In the genomic region with DNA sequence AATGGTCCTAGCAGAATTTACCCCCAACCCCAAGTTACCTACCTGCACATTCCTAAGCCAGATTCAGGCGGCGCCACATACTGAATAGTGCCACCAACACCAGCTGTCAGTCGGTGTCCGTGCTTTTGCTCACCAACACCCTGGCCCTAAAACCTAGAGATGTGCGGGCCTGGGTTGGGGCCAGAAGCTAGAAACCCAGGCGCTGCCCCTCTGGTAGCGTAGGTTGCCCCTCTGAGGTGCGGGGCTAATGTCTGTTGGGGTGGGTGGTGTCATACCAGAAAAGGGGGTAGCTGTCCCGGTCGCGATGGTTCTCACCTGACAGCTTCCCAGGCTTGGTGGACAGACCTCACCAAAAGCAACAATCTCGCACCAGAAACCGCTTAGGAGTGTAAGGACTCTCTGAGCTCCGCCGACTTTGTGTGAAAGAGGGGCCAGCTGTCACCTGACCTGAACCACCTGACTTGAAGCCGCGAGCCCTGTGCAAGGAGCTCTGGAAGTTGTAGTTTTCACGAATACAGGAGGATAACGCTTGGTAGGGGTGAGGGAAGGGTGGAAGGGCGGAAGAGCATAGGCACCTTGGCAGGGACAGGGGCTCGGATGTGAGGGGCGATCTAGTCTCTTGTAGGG, we compare ENCODE assay signal across 8 mouse cellular contexts. TPM values are rescaled to one million over a fixed set of nuclear protein-coding genes. Genes with fewer than 3 reads are reported as not detected.
DNase-seq lines count a peak whose midpoint lies in the region; ATAC-seq and TF ChIP-seq lines count a peak whose summit lies in the region.

A gene (minus strand): TSS at position 440 of the 627 bp plus-strand sequence.

- H3K4me3 ChIP-seq in neural tube, embryonic 11.5 days (ENCODE audit: low read depth, low read length): peak within 1 kb of the TSS; percentile 62
- H3K4me3 ChIP-seq in cerebellum, adult 2 months (replicated peaks; ENCODE audit: insufficient read depth, low read depth, low read length): peak within 1 kb of the TSS; percentile 70
- H3K4me3 ChIP-seq in macrophage (ENCODE audit: inconsistent target): peak within 1 kb of the TSS; percentile 94

- no peaks in the 10 kb centered on the region; the same call in 1 of the 2 replicates for H3K4me1 ChIP-seq in neural tube, embryonic 11.5 days (ENCODE audit: control insufficient read depth, insufficient read depth, low read length)
- H3K4me1 ChIP-seq in cerebellum, adult 2 months (ENCODE audit: control insufficient read depth, insufficient read depth, low read length): peaks cover 7% of the 10 kb centered on the region

- no peak within 1 kb of the TSS for H3K27ac ChIP-seq in neural tube, embryonic 11.5 days (ENCODE audit: low read depth, low read length)
- H3K27ac ChIP-seq in cerebellum, adult 2 months (ENCODE audit: insufficient read depth, low read length): peak within 1 kb of the TSS; percentile 53
- H3K27ac ChIP-seq in macrophage: peak within 1 kb of the TSS; percentile 81

- DNase-seq in neural tube, embryonic 11.5 days (ENCODE audit: low spot score): no peak
- no peak for DNase-seq in neural tube, embryonic 10.5 days (ENCODE audit: extremely low spot score, low spot score)
- peak in 1 of 2 experiments; percentile 92 for DNase-seq in cerebellum, adult 2 months
- peak; percentile 84 to 89 for DNase-seq in frontal cortex, adult 2 months (ENCODE audit: extremely low spot score in 1 of 2, low spot score in 1 of 2)
- peak; percentile 73 for DNase-seq in hindlimb bud, embryonic 11.5 days (ENCODE audit: extremely low spot score, low read depth, low spot score)
- peak in 1 of 2 experiments; percentile 89 for DNase-seq in left cerebral cortex, adult 8-10 months (ENCODE audit: low spot score in 2 of 2)
- peak; percentile 89 for DNase-seq in skeletal muscle tissue, adult 2 months (ENCODE audit: low read depth, low spot score)

- H3K9ac ChIP-seq in neural tube, embryonic 11.5 days (ENCODE audit: low read length): peak within 1 kb of the TSS; percentile 60

- H3K36me3 ChIP-seq in neural tube, embryonic 11.5 days (ENCODE audit: control insufficient read depth, insufficient read depth, low read length): no peaks in the 10 kb centered on the region
- no peaks in the 10 kb centered on the region; the same call in 1 of the 2 replicates for H3K36me3 ChIP-seq in macrophage (ENCODE audit: inconsistent target)

- peak; percentile 95 for ATAC-seq in neural tube, embryonic 11.5 days (ENCODE audit: insufficient read depth, low FRiP score, low TSS enrichment)

- H3K4me2 ChIP-seq in neural tube, embryonic 11.5 days (ENCODE audit: low read depth): peak within 1 kb of the TSS; percentile 97

- TF ChIP-seq CTCF in cerebellum, adult 2 months (IDR thresholded peaks at IDR 0.05; ENCODE audit: borderline replicate concordance, insufficient read depth, low read depth, low read length): no peak

- peaks cover 36% of the 10 kb centered on the region for H3K79me2 ChIP-seq in macrophage (ENCODE audit: inconsistent target)

- 2% methylated on average over 22 of the region's 22 CpGs for WGBS in neural tube, embryonic 11.5 days
- under 1% methylated on average over 22 of the region's 22 CpGs for WGBS in cerebellum, adult 2 months
- WGBS in macrophage (ENCODE audit: missing documents): 1% methylated on average over 22 of the region's 22 CpGs

- TF ChIP-seq POLR2A in cerebellum, adult 2 months (IDR thresholded peaks at IDR 0.05; ENCODE audit: borderline replicate concordance, insufficient read depth, low read length): peak; percentile 93

- H3K27me3 ChIP-seq in neural tube, embryonic 11.5 days (ENCODE audit: control insufficient read depth, insufficient read depth, low read length): no peaks in the 10 kb centered on the region
- H3K27me3 ChIP-seq in cerebellum, adult 2 months (ENCODE audit: control insufficient read depth, insufficient read depth, low read length): no peaks in the 10 kb centered on the region

- H3K9me3 ChIP-seq in neural tube, embryonic 11.5 days (ENCODE audit: control insufficient read depth, low read length): no peaks in the 10 kb centered on the region

RNA-seq across cellular contexts. Expression of the gene that starts here (rescaled TPM):
- polyA plus RNA-seq in neural tube, embryonic 11.5 days (2014; fragmentation: Nextera tagmentation; extraction: Ambion mirVana): 21.3 TPM in 2 replicates
- polyA plus RNA-seq in cerebellum, adult 2 months (2012; rRNA removed): 26.6 and 26.9 TPM in 2 replicates
- polyA plus RNA-seq in frontal cortex, adult 2 months (2012; rRNA removed): 25.9 and 26.0 TPM in 2 replicates
- total RNA-seq in left cerebral cortex, adult 8-10 months (2022): 10 to 100 TPM; 17.2 to 24.7 (median 19.9) TPM
- 100 to 1,000 TPM in 1 of 26 experiments, 10 to 100 TPM in 25; 14.4 to 106 (median 40.0) TPM for total RNA-seq in macrophage (2018; cell fraction: chromatin; rRNA removed)
- total RNA-seq in macrophage (2018; cell fraction: cytosol; rRNA removed): 10 to 100 TPM; 21.6 to 71.3 (median 33.0) TPM
- 100 to 1,000 TPM in 5 of 26 experiments, 10 to 100 TPM in 21; 23.7 to 128 (median 60.2) TPM for total RNA-seq in macrophage (2018; cell fraction: nucleus; rRNA removed)
- 28.3 to 65.1 TPM (median 44.3 TPM) in 3 replicates for polyA plus RNA-seq in macrophage (2018)

Comparison
In these comparisons a context has a peak if more than half of its experiments do, and no peak if none do; other contexts are left out.
1. DNase-seq: peak in frontal cortex, adult 2 months (2 of 2), hindlimb bud, embryonic 11.5 days (single experiment) and skeletal muscle tissue, adult 2 months (single experiment); none in neural tube, embryonic 11.5 days (single experiment) and neural tube, embryonic 10.5 days (single experiment).
2. Peak in every context shown above with its lines, with median percentiles within 50 percentile points of each other: H3K4me3 ChIP-seq.